Mouse (Mus musculus): ENCODE data around the gene Nufip2. TPM values are rescaled to one million over a fixed set of nuclear protein-coding genes. Genes with fewer than 3 reads are reported as not detected.
A peak's percentile ranks its signal among the peaks of the same experiment; 100 is the strongest.

The Nufip2 gene
- total and polyA plus RNA-seq, 3 experiments, result 11.4 to 47.6 (median 44.8) TPM

GRCm38 (mm10) chr11:77673428-77673991 is 12.4 kb upstream of the Nufip2 start:
- no peaks in the 10 kb centered on the region for H3K4me1 ChIP-seq (ENCODE audit: control insufficient read depth, insufficient read depth, low read length)
- H3K79me2 ChIP-seq (replicated peaks; ENCODE audit: control insufficient read depth, insufficient read depth, low read length), result no peaks in the 10 kb centered on the region
- no peak overlapping the region for H3K27ac ChIP-seq
- intact Hi-C loops (cut with DNase I), result no loop called here
- 64% methylated on average over 4 of the region's 4 CpGs for WGBS
- TF ChIP-seq EP300 (IDR thresholded peaks at IDR 0.05; ENCODE audit: insufficient read depth, low read depth, low read length), result no peak
- TF ChIP-seq POLR2A (IDR thresholded peaks at IDR 0.05; ENCODE audit: insufficient read depth, low read depth, low read length), result no peak
- peak; percentile 30 for TF ChIP-seq CTCF (IDR thresholded peaks at IDR 0.05)
- no peak for DNase-seq
- H3K4me3 ChIP-seq, result no peak overlapping the region
- H3K36me3 ChIP-seq (ENCODE audit: control insufficient read depth, insufficient read depth, low read length), result no peaks in the 10 kb centered on the region
- no peaks in the 10 kb centered on the region for H3K27me3 ChIP-seq (ENCODE audit: control insufficient read depth, insufficient read depth, low read length)
- no peak overlapping the region for H3K9ac ChIP-seq (ENCODE audit: low read depth, low read length)

GRCm38 (mm10) chr11:77680018-77680417 is 5.9 kb upstream of the Nufip2 start:
- Histone ChIP-seq H3K27me3 (ENCODE audit: control insufficient read depth, insufficient read depth, low read length) (no peaks in the 10 kb centered on the region), H3K4me1 (ENCODE audit: control insufficient read depth, insufficient read depth, low read length) (no peaks in the 10 kb centered on the region), H3K9ac (ENCODE audit: low read depth, low read length) (no peak overlapping the region), H3K27ac (no peak overlapping the region), H3K4me3 (no peak overlapping the region), H3K36me3 (ENCODE audit: control insufficient read depth, insufficient read depth, low read length) (no peaks in the 10 kb centered on the region), H3K79me2 (replicated peaks; ENCODE audit: control insufficient read depth, insufficient read depth, low read length) (no peaks in the 10 kb centered on the region)
- no peak for DNase-seq
- TF ChIP-seq CTCF (IDR thresholded peaks at IDR 0.05), result no peak
- TF ChIP-seq POLR2A (IDR thresholded peaks at IDR 0.05; ENCODE audit: insufficient read depth, low read depth, low read length), result no peak
- no peak for TF ChIP-seq EP300 (IDR thresholded peaks at IDR 0.05; ENCODE audit: insufficient read depth, low read depth, low read length)
- 24% methylated on average over 2 of the region's 2 CpGs for WGBS
- intact Hi-C loops (cut with DNase I), result no loop called here

GRCm38 (mm10) chr11:77684896-77685295 is 1.1 kb upstream of the Nufip2 start:
- Histone ChIP-seq H3K27me3 (ENCODE audit: control insufficient read depth, insufficient read depth, low read length) (no peaks in the 10 kb centered on the region), H3K79me2 (replicated peaks; ENCODE audit: control insufficient read depth, insufficient read depth, low read length) (peaks cover 2% of the 10 kb centered on the region), H3K4me1 (ENCODE audit: control insufficient read depth, insufficient read depth, low read length) (peaks cover 6% of the 10 kb centered on the region), H3K36me3 (ENCODE audit: control insufficient read depth, insufficient read depth, low read length) (peaks cover 8% of the 10 kb centered on the region), H3K4me3 (peak overlapping the region; percentile 56), H3K9ac (ENCODE audit: low read depth, low read length) (no peak overlapping the region), H3K27ac (peak overlapping the region; percentile 96; the same call in 1 of the 2 replicates)
- TF ChIP-seq POLR2A (IDR thresholded peaks at IDR 0.05; ENCODE audit: insufficient read depth, low read depth, low read length) (no peak), EP300 (IDR thresholded peaks at IDR 0.05; ENCODE audit: insufficient read depth, low read depth, low read length) (no peak), CTCF (IDR thresholded peaks at IDR 0.05) (no peak)
- no peak for DNase-seq
- intact Hi-C loops (cut with DNase I), result loop anchor here (5.0 kb wide), 2 partner anchors 117 to 173 kb away; no protein-coding TSS in a partner anchor
- WGBS, result 42% methylated on average over 2 of the region's 2 CpGs

GRCm38 (mm10) chr11:77686346-77686840 is 438 bp downstream of the Nufip2 start:
- peak overlapping the region; percentile 96 for H3K27ac ChIP-seq
- no peak for TF ChIP-seq CTCF (IDR thresholded peaks at IDR 0.05)
- TF ChIP-seq EP300 (IDR thresholded peaks at IDR 0.05; ENCODE audit: insufficient read depth, low read depth, low read length), result no peak
- TF ChIP-seq POLR2A (IDR thresholded peaks at IDR 0.05; ENCODE audit: insufficient read depth, low read depth, low read length), result no peak
- intact Hi-C loops (cut with DNase I), result loop anchor here (5.0 kb wide), 2 partner anchors 116 to 174 kb away; no protein-coding TSS in a partner anchor
- peak overlapping the region; percentile 98 for H3K9ac ChIP-seq (ENCODE audit: low read depth, low read length)
- peak; percentile 60 to 72 for DNase-seq
- under 1% methylated on average over 30 of the region's 30 CpGs for WGBS
- H3K4me1 ChIP-seq (ENCODE audit: control insufficient read depth, insufficient read depth, low read length), result peaks cover 6% of the 10 kb centered on the region
- H3K36me3 ChIP-seq (ENCODE audit: control insufficient read depth, insufficient read depth, low read length), result peaks cover 13% of the 10 kb centered on the region
- peaks cover 2% of the 10 kb centered on the region for H3K79me2 ChIP-seq (replicated peaks; ENCODE audit: control insufficient read depth, insufficient read depth, low read length)
- H3K4me3 ChIP-seq, result peak overlapping the region; percentile 90
- H3K27me3 ChIP-seq (ENCODE audit: control insufficient read depth, insufficient read depth, low read length), result no peaks in the 10 kb centered on the region

DNA sequence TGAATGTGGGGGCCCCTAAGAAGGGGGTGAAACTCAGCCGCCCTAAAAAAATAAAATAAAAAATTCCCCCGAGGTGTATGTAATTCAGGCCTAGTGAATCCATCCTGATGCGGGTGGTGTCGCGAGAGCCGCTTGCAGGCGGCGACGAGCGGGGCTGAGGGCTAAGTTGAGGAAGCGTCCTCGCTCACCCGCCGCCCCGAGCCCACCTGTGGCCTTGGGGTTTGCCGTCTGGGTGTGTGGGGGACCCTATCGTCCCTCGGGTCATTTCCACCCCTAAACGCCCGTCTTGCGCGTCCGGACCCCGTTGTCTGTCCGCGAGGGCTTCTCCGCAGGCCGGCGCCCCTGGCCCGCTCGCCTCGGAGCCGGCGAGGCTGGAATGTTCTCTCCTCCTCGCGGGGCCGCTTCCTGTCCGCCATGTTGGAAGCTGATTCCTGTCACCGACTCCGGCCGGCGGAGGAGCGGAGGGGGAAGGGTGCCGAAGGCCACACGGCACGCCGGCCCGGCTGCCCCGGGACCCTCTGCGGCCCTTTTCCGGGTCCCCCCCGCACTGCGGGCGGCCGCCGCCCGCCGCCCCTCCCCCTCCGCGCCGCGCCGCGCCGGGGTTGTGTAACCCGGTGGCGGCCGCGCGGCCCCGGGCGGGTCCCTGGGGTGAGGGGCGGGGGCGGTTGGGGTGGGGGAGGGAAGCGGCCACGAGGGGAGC is 1.0 kb downstream of the Nufip2 start:
- DNase-seq, result peak; percentile 84 to 85
- no peaks in the 10 kb centered on the region for H3K27me3 ChIP-seq (ENCODE audit: control insufficient read depth, insufficient read depth, low read length)
- H3K27ac ChIP-seq, result peak overlapping the region; percentile 96
- no peak; the same call in 1 of the 2 replicates for TF ChIP-seq EP300 (IDR thresholded peaks at IDR 0.05; ENCODE audit: insufficient read depth, low read depth, low read length)
- TF ChIP-seq POLR2A (IDR thresholded peaks at IDR 0.05; ENCODE audit: insufficient read depth, low read depth, low read length), result 0 out of 2 replicates have a peak, but pooled peaks have one; percentile 23
- no peak for TF ChIP-seq CTCF (IDR thresholded peaks at IDR 0.05)
- peaks cover 6% of the 10 kb centered on the region for H3K4me1 ChIP-seq (ENCODE audit: control insufficient read depth, insufficient read depth, low read length)
- WGBS, result under 1% methylated on average over 56 of the region's 76 CpGs
- peak overlapping the region; percentile 90 for H3K4me3 ChIP-seq
- intact Hi-C loops (cut with DNase I), result loop anchor here (5.0 kb wide), 2 partner anchors 115 to 175 kb away; no protein-coding TSS in a partner anchor
- peaks cover 19% of the 10 kb centered on the region for H3K36me3 ChIP-seq (ENCODE audit: control insufficient read depth, insufficient read depth, low read length)
- H3K9ac ChIP-seq (ENCODE audit: low read depth, low read length), result peak overlapping the region; percentile 98
- peaks cover 2% of the 10 kb centered on the region for H3K79me2 ChIP-seq (replicated peaks; ENCODE audit: control insufficient read depth, insufficient read depth, low read length)
